Mouse (Mus musculus) megakaryocyte progenitor cell, adult 5-6 weeks (primary cell): ENCODE measurements at regions not wholly inside any gene's neighbourhood (a gene's known extent, or its start where the extent isn't known, plus 50 kb on each side); places are given as distances from the start of the nearest gene placed in this dataset.

Experiments used
- ATAC-seq: replicated peaks from 2 replicates; pipeline ENCODE4 v1.8.0; 2016; ENCODE audit warnings: mild to moderate bottlenecking, moderate TSS enrichment, inconsistent platforms; ENCODE audit not compliant: poor library complexity

GRCm38 (mm10) chr10:60892730-60893129 is 61.3 kb upstream of the Unc5b start:
- no peak for ATAC-seq

- ATAC-seq: no peak
Observed at GRCm38 (mm10) chr10:60891476-60892170, 60.2 kb upstream of the Unc5b start.

- no peak for ATAC-seq
Observed at GRCm38 (mm10) chr10:60889792-60890191, 58.4 kb upstream of the Unc5b start.

GRCm38 (mm10) chr10:60888541-60888940 is 57.2 kb upstream of the Unc5b start:
- ATAC-seq: no peak

GRCm38 (mm10) chr10:60885348-60886275 is 54.2 kb upstream of the Unc5b start:
- no peak for ATAC-seq

- ATAC-seq: no peak
Observed at GRCm38 (mm10) chr10:60884806-60885205, 53.4 kb upstream of the Unc5b start.
